Mouse (Mus musculus): ENCODE measurements around the gene Proz.

DNA sequence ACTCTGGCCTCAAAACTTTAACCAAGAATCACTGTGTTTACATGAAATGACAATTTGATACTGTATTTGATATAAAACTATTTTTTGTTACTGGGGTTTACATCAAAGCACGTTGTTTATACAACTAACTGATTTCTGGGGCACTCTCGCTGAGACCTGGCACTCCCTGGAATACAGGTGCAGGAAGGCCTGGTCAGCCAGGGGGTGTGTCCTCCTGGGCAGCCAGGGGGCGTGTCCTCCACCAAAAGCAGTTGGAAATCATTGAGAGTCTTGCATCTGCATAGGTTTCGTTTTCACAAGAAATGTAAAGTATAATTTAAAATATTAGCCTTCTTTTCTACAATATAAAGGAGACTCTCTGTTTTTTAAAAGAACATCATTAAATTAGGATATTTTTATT is 41.2 kb upstream of the Proz start:
- no peak for TF ChIP-seq CTCF (IDR thresholded peaks at IDR 0.05; ENCODE audit: control insufficient read depth, insufficient read depth, insufficient replicate concordance, low read depth, low read length)
- TF ChIP-seq POLR2A (IDR thresholded peaks at IDR 0.05; ENCODE audit: control insufficient read depth, low read depth, low read length), result no peak

Data from testis, adult 2 months (tissue).